Comparison of ENCODE assay signal across 24 mouse cellular contexts in the genomic region with DNA sequence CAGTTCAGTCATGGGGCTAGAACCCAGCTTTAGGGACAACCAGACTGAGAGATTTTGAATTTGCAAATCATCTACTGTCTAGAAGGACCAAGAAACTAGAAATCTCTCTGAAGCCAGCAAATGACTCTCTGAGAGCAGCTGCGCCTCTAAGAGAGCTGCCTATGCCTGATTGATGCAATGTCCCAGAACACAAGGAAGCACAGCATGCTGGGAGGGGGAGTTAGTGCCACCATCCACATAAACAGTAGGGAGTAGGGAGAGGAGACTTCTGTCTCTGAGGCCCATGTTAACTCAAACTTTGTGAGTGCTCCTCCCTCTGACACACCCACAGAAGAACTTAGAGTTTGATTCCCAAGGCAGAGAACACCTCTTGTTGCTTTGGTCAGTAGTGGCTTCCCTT. TPM values are rescaled to one million over a fixed set of nuclear protein-coding genes. Genes with fewer than 3 reads are reported as not detected.
DNase-seq lines count a peak whose midpoint lies in the region; ATAC-seq lines count a peak whose summit lies in the region.
"Had no signal": no experiment of that assay in that cellular context is flagged by ENCODE, and none has a peak within 500 bp of the region (broad histone marks: within the 10 kb centered on the region; RNA-seq: fewer than 3 reads in every experiment).

No protein-coding gene starts in this region.

- H3K4me3 ChIP-seq in hindbrain, embryonic 11.5 days (ENCODE audit: low read depth, low read length): no peak overlapping the region
- H3K4me3 ChIP-seq in hindbrain, embryonic 10.5 days: no peak overlapping the region
- H3K4me3 ChIP-seq in intestine, embryonic 16.5 days (ENCODE audit: low read length): no peak overlapping the region
- H3K4me3 ChIP-seq: embryonic facial prominence, embryonic 13.5 days; embryonic facial prominence, embryonic 15.5 days; erythroblast, embryonic 14.5 days; forebrain, embryonic 10.5 days; forebrain, embryonic 12.5 days had no signal

- WGBS in hindbrain, embryonic 11.5 days: 54% methylated on average over 1 of the region's 1 CpGs
- 80% methylated on average over 1 of the region's 1 CpGs for WGBS in hindbrain, embryonic 10.5 days
- 66% methylated on average over 1 of the region's 1 CpGs for WGBS in intestine, embryonic 16.5 days

- no peak overlapping the region for H3K4me2 ChIP-seq in hindbrain, embryonic 11.5 days (replicated peaks; ENCODE audit: low read depth, low read length)
- no peak overlapping the region for H3K4me2 ChIP-seq in intestine, embryonic 16.5 days (ENCODE audit: low read depth, low read length)
- H3K4me2 ChIP-seq: embryonic facial prominence, embryonic 13.5 days; embryonic facial prominence, embryonic 15.5 days; forebrain, embryonic 12.5 days had no signal

- no peaks in the 10 kb centered on the region for H3K27me3 ChIP-seq in hindbrain, embryonic 11.5 days (ENCODE audit: control insufficient read depth, insufficient read depth, low read length)
- no peaks in the 10 kb centered on the region for H3K27me3 ChIP-seq in hindbrain, embryonic 10.5 days (ENCODE audit: insufficient read depth, poor library complexity, severe bottlenecking)
- no peaks in the 10 kb centered on the region for H3K27me3 ChIP-seq in intestine, embryonic 16.5 days (replicated peaks; ENCODE audit: control insufficient read depth, insufficient read depth, low read length)
- H3K27me3 ChIP-seq: embryonic facial prominence, embryonic 13.5 days; embryonic facial prominence, embryonic 15.5 days; forebrain, embryonic 12.5 days had no signal

- H3K9me3 ChIP-seq in hindbrain, embryonic 11.5 days (ENCODE audit: control insufficient read depth, low read length): no peaks in the 10 kb centered on the region
- H3K9me3 ChIP-seq in hindbrain, embryonic 10.5 days: no peaks in the 10 kb centered on the region
- no peaks in the 10 kb centered on the region for H3K9me3 ChIP-seq in intestine, embryonic 16.5 days (ENCODE audit: control insufficient read depth, low read length)
- H3K9me3 ChIP-seq: embryonic facial prominence, embryonic 13.5 days; embryonic facial prominence, embryonic 15.5 days; forebrain, embryonic 10.5 days; forebrain, embryonic 12.5 days had no signal

- no peak overlapping the region for H3K27ac ChIP-seq in hindbrain, embryonic 11.5 days (ENCODE audit: low read depth, low read length)
- no peak overlapping the region for H3K27ac ChIP-seq in hindbrain, embryonic 10.5 days
- no peak overlapping the region for H3K27ac ChIP-seq in intestine, embryonic 16.5 days (ENCODE audit: low read length)
- H3K27ac ChIP-seq: embryonic facial prominence, embryonic 13.5 days; embryonic facial prominence, embryonic 15.5 days; forebrain, embryonic 10.5 days; forebrain, embryonic 12.5 days had no signal

- no peak overlapping the region for H3K9ac ChIP-seq in hindbrain, embryonic 11.5 days (ENCODE audit: low read depth, low read length)
- no peak overlapping the region for H3K9ac ChIP-seq in intestine, embryonic 16.5 days (ENCODE audit: low read depth, low read length)
- H3K9ac ChIP-seq: embryonic facial prominence, embryonic 13.5 days; embryonic facial prominence, embryonic 15.5 days; forebrain, embryonic 12.5 days had no signal

- no peaks in the 10 kb centered on the region for H3K4me1 ChIP-seq in hindbrain, embryonic 11.5 days (replicated peaks; ENCODE audit: control insufficient read depth, insufficient read depth, low read length)
- 0 out of 2 replicates have a peak, but pooled peaks cover 2% of the 10 kb centered on the region for H3K4me1 ChIP-seq in hindbrain, embryonic 10.5 days (replicated peaks)
- no peaks in the 10 kb centered on the region for H3K4me1 ChIP-seq in intestine, embryonic 16.5 days (ENCODE audit: control insufficient read depth, insufficient read depth, low read length)
- H3K4me1 ChIP-seq: embryonic facial prominence, embryonic 13.5 days; embryonic facial prominence, embryonic 15.5 days had no signal

- H3K36me3 ChIP-seq in hindbrain, embryonic 11.5 days (ENCODE audit: control insufficient read depth, insufficient read depth, low read length): no peaks in the 10 kb centered on the region
- no peaks in the 10 kb centered on the region for H3K36me3 ChIP-seq in hindbrain, embryonic 10.5 days
- no peaks in the 10 kb centered on the region for H3K36me3 ChIP-seq in intestine, embryonic 16.5 days (ENCODE audit: control insufficient read depth, insufficient read depth, low read length)
- H3K36me3 ChIP-seq: embryonic facial prominence, embryonic 13.5 days; embryonic facial prominence, embryonic 15.5 days; forebrain, embryonic 10.5 days; forebrain, embryonic 12.5 days had no signal

- DNase-seq in hindbrain, embryonic 11.5 days (ENCODE audit: low spot score): peak; percentile 5
- DNase-seq in hindbrain, embryonic 10.5 days (ENCODE audit: low spot score): no peak
- DNase-seq in layer of hippocampus, adult 18-20 months (ENCODE audit: low spot score in 2 of 2): peak; percentile 29 to 55
- no peak for DNase-seq in layer of hippocampus, postnatal 25 days (ENCODE audit: extremely low spot score in 1 of 2, low spot score in 1 of 2)
- DNase-seq in layer of hippocampus, adult 9-11 months: peak; percentile 63
- DNase-seq: adrenal gland, adult 2 months; adrenal gland, postnatal 10 days; adrenal gland, postnatal 25 days; cerebellum, adult 11 months; cerebellum, adult 18-20 months; cerebellum, adult 8-10 months; cerebellum, adult 9-11 months; cerebellum, postnatal 14 days; cerebellum, postnatal 36 days; embryo, embryonic 11 days had no signal

- no peak for ATAC-seq in hindbrain, embryonic 11.5 days (ENCODE audit: low FRiP score)
- no peak for ATAC-seq in intestine, embryonic 16.5 days

RNA-seq across cellular contexts. Expression of gene B3gat1, which starts 44.4 kb away (rescaled TPM):
- polyA plus RNA-seq in hindbrain, embryonic 11.5 days (2014; fragmentation: Nextera tagmentation; extraction: Ambion mirVana): 7.3 and 8.6 TPM in 2 replicates
- 2.1 and 6.8 TPM in 2 replicates for polyA plus RNA-seq in hindbrain, embryonic 10.5 days (2016; fragmentation: Nextera tagmentation; extraction: Ambion mirVana)
- 100 to 1,000 TPM; 234 to 262 TPM for total RNA-seq in layer of hippocampus, adult 18-20 months (2021)
- 100 to 1,000 TPM; 251 to 282 TPM for total RNA-seq in layer of hippocampus, postnatal 25 days (2021)
- 0.06 and 0.15 TPM in 2 replicates for polyA plus RNA-seq in intestine, embryonic 16.5 days (2015; fragmentation: Nextera tagmentation; extraction: Ambion mirVana)
- total RNA-seq: common myeloid progenitor, adult 5-6 weeks; MEL had no signal
- polyA plus RNA-seq: C2C12; erythroblast, embryonic 14.5 days had no signal

Comparison
In these comparisons a context has a peak if more than half of its experiments do, and no peak if none do; other contexts are left out.
1. DNase-seq: peak in hindbrain, embryonic 11.5 days (single experiment), layer of hippocampus, adult 18-20 months (2 of 2) and layer of hippocampus, adult 9-11 months (single experiment); none in hindbrain, embryonic 10.5 days (single experiment) and layer of hippocampus, postnatal 25 days (0 of 2).